Mouse (Mus musculus) stomach, embryonic 15.5 days (tissue): ENCODE results near the gene Eci2. TPM values are rescaled to one million over a fixed set of nuclear protein-coding genes. Genes with fewer than 3 reads are reported as not detected.
"Not testable (repeated sequence)": the region's sequence is repeated elsewhere in the genome, so short reads cannot be mapped to it uniquely, and the experiment has no call there.

Experiments
- ATAC-seq: fragments of 200-750 bp; cut with Nextera tagmentation; 2 replicates; pipeline ENCODE4 v1.8.0; 2017; ENCODE audit warnings: low read depth, moderate number of reproducible peaks, moderate TSS enrichment; ENCODE audit not compliant: insufficient read depth, low FRiP score
- H3K27ac ChIP-seq: fragments of 300-500 bp; sonication (generic); 2 replicates; pipeline ENCODE4 v1.5.1; 2015; ENCODE audit warnings: mild to moderate bottlenecking, inconsistent platforms
- H3K27me3 ChIP-seq: fragments of 300-500 bp; sonication (generic); replicated peaks from 2 replicates; pipeline ENCODE4 v1.6.1; 2015; ENCODE audit warnings: inconsistent platforms
- H3K36me3 ChIP-seq: fragments of 300-500 bp; sonication (generic); 2 replicates; pipeline ENCODE4 v1.6.1; 2015; ENCODE audit warnings: inconsistent platforms
- H3K4me1 ChIP-seq: fragments of 300-500 bp; sonication (generic); 2 replicates; pipeline ENCODE4 v1.6.1; 2015; ENCODE audit warnings: inconsistent platforms
- H3K4me2 ChIP-seq: fragments of 300-500 bp; sonication (generic); 2 replicates; pipeline ENCODE4 v1.6.1; 2015; ENCODE audit warnings: mild to moderate bottlenecking, inconsistent platforms
- H3K4me3 ChIP-seq: fragments of 300-500 bp; sonication (generic); replicated peaks from 2 replicates; pipeline ENCODE4 v1.5.1; 2015; ENCODE audit warnings: inconsistent platforms
- H3K9ac ChIP-seq: fragments of 300-500 bp; sonication (generic); 2 replicates; pipeline ENCODE4 v1.6.1; 2015; ENCODE audit warnings: inconsistent platforms
- H3K9me3 ChIP-seq: fragments of 300-500 bp; sonication (generic); 2 replicates; pipeline ENCODE4 v1.6.1; 2016; ENCODE audit warnings: inconsistent platforms
- WGBS: fragments of 180-500 bp; shearing (Covaris S2); methylation state at CpG from one replicate; pipeline ENCODE4 v1.1.7; 2015; 5-methylcytosine and 5-hydroxymethylcytosine counted together
- polyA plus RNA-seq: library from polyadenylated mRNA; unstranded; fragments of >200 nt; fragmentation: Nextera tagmentation; extraction: Ambion mirVana; gene quantifications from 2 replicates; pipeline ENCODE4 v1.2.1, GENCODE M21; 2015

The Eci2 gene
- polyA plus RNA-seq, 1 experiment from 2014 or later, result 123 TPM

GRCm38 (mm10) chr13:34978635-34979034, 48.3 kb downstream of the Eci2 start:
- not testable (repeated sequence) for H3K9me3 ChIP-seq, H3K27me3 ChIP-seq, H3K4me2 ChIP-seq, H3K4me1 ChIP-seq, ATAC-seq, H3K9ac ChIP-seq, H3K4me3 ChIP-seq, H3K27ac ChIP-seq
- 75% methylated on average over 5 of the region's 5 CpGs for WGBS
- peaks cover 42% of the 10 kb centered on the region for H3K36me3 ChIP-seq

- no peak overlapping the region for H3K27ac ChIP-seq
- ATAC-seq, result no peak
These were observed 49.5 kb downstream of the Eci2 start for GRCm38 (mm10) chr13:34977410-34977809.

GRCm38 (mm10) chr13:34976116-34976515, 50.8 kb downstream of the Eci2 start:
- Histone ChIP-seq H3K4me3 (no peak overlapping the region), H3K9ac (no peak overlapping the region), H3K4me2 (no peak overlapping the region), H3K27ac (no peak overlapping the region), H3K36me3 (peaks cover 33% of the 10 kb centered on the region), H3K9me3 (no peaks in the 10 kb centered on the region), H3K4me1 (no peaks in the 10 kb centered on the region), H3K27me3 (no peaks in the 10 kb centered on the region)
- WGBS, result 94% methylated on average over 4 of the region's 4 CpGs
- ATAC-seq, result no peak

More at GRCm38 (mm10) chr13:34977410-34977809, 49.5 kb downstream of the Eci2 start:
- Histone ChIP-seq H3K9ac (no peak overlapping the region), H3K9me3 (no peaks in the 10 kb centered on the region), H3K27me3 (no peaks in the 10 kb centered on the region), H3K4me1 (no peaks in the 10 kb centered on the region), H3K36me3 (peaks cover 39% of the 10 kb centered on the region), H3K4me3 (no peak overlapping the region), H3K4me2 (no peak overlapping the region)
- WGBS, result 86% methylated on average over 3 of the region's 3 CpGs

GRCm38 (mm10) chr13:34973770-34974169, 53.1 kb downstream of the Eci2 start:
- ATAC-seq, result no peak
- H3K9me3 ChIP-seq, result no peaks in the 10 kb centered on the region
- 48% methylated on average over 1 of the region's 1 CpGs for WGBS
- H3K36me3 ChIP-seq, result peaks cover 20% of the 10 kb centered on the region
- H3K27me3 ChIP-seq, result no peaks in the 10 kb centered on the region
- H3K4me3 ChIP-seq, result no peak overlapping the region
- no peak overlapping the region for H3K9ac ChIP-seq
- H3K4me2 ChIP-seq, result no peak overlapping the region
- no peaks in the 10 kb centered on the region for H3K4me1 ChIP-seq
- no peak overlapping the region for H3K27ac ChIP-seq

- Histone ChIP-seq H3K9ac (no peak overlapping the region), H3K4me1 (no peaks in the 10 kb centered on the region), H3K27me3 (no peaks in the 10 kb centered on the region), H3K36me3 (peaks cover 14% of the 10 kb centered on the region), H3K4me2 (no peak overlapping the region), H3K4me3 (no peak overlapping the region), H3K9me3 (no peaks in the 10 kb centered on the region), H3K27ac (no peak overlapping the region)
- WGBS, result 10% methylated on average over 1 of the region's 1 CpGs
- no peak for ATAC-seq
These were observed 53.7 kb downstream of the Eci2 start for GRCm38 (mm10) chr13:34973149-34973548.

- H3K4me3 ChIP-seq, H3K27ac ChIP-seq, H3K27me3 ChIP-seq, ATAC-seq, H3K4me1 ChIP-seq, H3K9ac ChIP-seq, H3K4me2 ChIP-seq, H3K36me3 ChIP-seq, H3K9me3 ChIP-seq: not testable (repeated sequence)
These were observed 54.4 kb downstream of the Eci2 start for GRCm38 (mm10) chr13:34972456-34972855.

GRCm38 (mm10) chr13:34965647-34966046, 61.2 kb downstream of the Eci2 start:
- WGBS, result 73% methylated on average over 9 of the region's 9 CpGs
- ATAC-seq, result 0 out of 2 replicates have a peak, but pooled peaks have one; percentile 22
- not testable (repeated sequence) for H3K27ac ChIP-seq

GRCm38 (mm10) chr13:34964866-34965265, 62.0 kb downstream of the Eci2 start:
- Histone ChIP-seq H3K9ac (no peak overlapping the region), H3K36me3 (no peaks in the 10 kb centered on the region), H3K9me3 (no peaks in the 10 kb centered on the region), H3K4me1 (peaks cover 9% of the 10 kb centered on the region; the same call in 1 of the 2 replicates), H3K4me2 (peak overlapping the region; percentile 81), H3K4me3 (peak overlapping the region; percentile 45), H3K27me3 (peaks cover 7% of the 10 kb centered on the region; the same call in 1 of the 2 replicates), H3K27ac (no peak overlapping the region)
- 10% methylated on average over 5 of the region's 5 CpGs for WGBS
- ATAC-seq, result no peak

More at GRCm38 (mm10) chr13:34965647-34966046, 61.2 kb downstream of the Eci2 start:
- H3K4me2 ChIP-seq, H3K27me3 ChIP-seq, H3K36me3 ChIP-seq, H3K9ac ChIP-seq, H3K9me3 ChIP-seq, H3K4me3 ChIP-seq, H3K4me1 ChIP-seq: not testable (repeated sequence)

- ATAC-seq, result no peak
- peaks cover 9% of the 10 kb centered on the region; the same call in 1 of the 2 replicates for H3K4me1 ChIP-seq
- H3K9ac ChIP-seq, result no peak overlapping the region
These were observed 62.5 kb downstream of the Eci2 start for GRCm38 (mm10) chr13:34964419-34964818.

GRCm38 (mm10) chr13:34963511-34964397, 63.1 kb downstream of the Eci2 start, which contains the start of gene Eci3:
Gene Eci3 (minus strand): TSS chr13:34963810.
- H3K9ac ChIP-seq, result peak within 1 kb of the TSS; percentile 44; the same call in 1 of the 2 replicates
- WGBS, result 2% methylated on average over 32 of the region's 32 CpGs
- peak; percentile 81 for ATAC-seq

More at GRCm38 (mm10) chr13:34964419-34964818, 62.5 kb downstream of the Eci2 start:
- H3K9me3 ChIP-seq, result no peaks in the 10 kb centered on the region
- peak overlapping the region; percentile 45 for H3K4me3 ChIP-seq
- H3K27ac ChIP-seq, result no peak overlapping the region
- no peaks in the 10 kb centered on the region for H3K36me3 ChIP-seq
- H3K4me2 ChIP-seq, result peak overlapping the region; percentile 81
- 7% methylated on average over 14 of the region's 14 CpGs for WGBS
- peaks cover 7% of the 10 kb centered on the region; the same call in 1 of the 2 replicates for H3K27me3 ChIP-seq

GRCm38 (mm10) chr13:34960996-34961770, 65.7 kb downstream of the Eci2 start:
- Histone ChIP-seq H3K27ac (no peak overlapping the region), H3K27me3 (peaks cover 7% of the 10 kb centered on the region; the same call in 1 of the 2 replicates), H3K9ac (no peak overlapping the region), H3K4me2 (no peak overlapping the region), H3K36me3 (no peaks in the 10 kb centered on the region), H3K9me3 (no peaks in the 10 kb centered on the region), H3K4me3 (no peak overlapping the region), H3K4me1 (peaks cover 9% of the 10 kb centered on the region; the same call in 1 of the 2 replicates)
- ATAC-seq, result no peak
- WGBS, result 78% methylated on average over 4 of the region's 4 CpGs

More at GRCm38 (mm10) chr13:34963511-34964397, 63.1 kb downstream of the Eci2 start, which contains the start of gene Eci3:
- Histone ChIP-seq H3K4me1 (peaks cover 9% of the 10 kb centered on the region; the same call in 1 of the 2 replicates), H3K27me3 (peaks cover 7% of the 10 kb centered on the region; the same call in 1 of the 2 replicates), H3K4me3 (peak within 1 kb of the TSS; percentile 45), H3K4me2 (peak within 1 kb of the TSS; percentile 81), H3K27ac (no peak within 1 kb of the TSS), H3K9me3 (no peaks in the 10 kb centered on the region), H3K36me3 (no peaks in the 10 kb centered on the region)
